Mouse (Mus musculus) erythroblast, embryonic 14.5 days (primary cell): ENCODE results near the gene Grik4. TPM values are rescaled to one million over a fixed set of nuclear protein-coding genes. Genes with fewer than 3 reads are reported as not detected.

Experiments
- H3K27me3 ChIP-seq: 2 replicates; pipeline ENCODE4 v1.6.1; 2012; ENCODE audit warnings: inconsistent platforms; ENCODE audit not compliant: control insufficient read depth
- H3K36me3 ChIP-seq: 2 replicates; pipeline ENCODE4 v1.6.1; 2012; ENCODE audit warnings: mild to moderate bottlenecking, inconsistent platforms; ENCODE audit not compliant: control insufficient read depth
- H3K4me1 ChIP-seq: 2 replicates; pipeline ENCODE4 v1.6.1; 2012; ENCODE audit warnings: inconsistent platforms; ENCODE audit not compliant: control insufficient read depth
- H3K4me3 ChIP-seq: replicated peaks from 2 replicates; pipeline ENCODE3; 2012; ENCODE audit warnings: moderate library complexity, mild to moderate bottlenecking, inconsistent platforms
- H3K9me3 ChIP-seq: 2 replicates; pipeline ENCODE4 v1.6.1; 2012; ENCODE audit warnings: low read length, inconsistent platforms, mixed read lengths; ENCODE audit not compliant: control insufficient read depth
- GATA1 ChIP-seq: IDR thresholded peaks from 2 replicates; pipeline ENCODE4 v1.6.1; 2012; ENCODE audit warnings: low read length, inconsistent platforms, mixed read lengths
- TAL1 ChIP-seq: IDR thresholded peaks from 3 replicates; pipeline ENCODE4 v1.6.1; 2012; ENCODE audit warnings: low read length, inconsistent platforms, mixed read lengths
- polyA plus RNA-seq: library from polyadenylated mRNA; stranded (reverse); fragments of >175 nt; gene quantifications from 2 replicates; pipeline ENCODE4 v1.2.3, GENCODE M21; 2012

The Grik4 gene
- polyA plus RNA-seq, 1 experiment = not detected

DNA sequence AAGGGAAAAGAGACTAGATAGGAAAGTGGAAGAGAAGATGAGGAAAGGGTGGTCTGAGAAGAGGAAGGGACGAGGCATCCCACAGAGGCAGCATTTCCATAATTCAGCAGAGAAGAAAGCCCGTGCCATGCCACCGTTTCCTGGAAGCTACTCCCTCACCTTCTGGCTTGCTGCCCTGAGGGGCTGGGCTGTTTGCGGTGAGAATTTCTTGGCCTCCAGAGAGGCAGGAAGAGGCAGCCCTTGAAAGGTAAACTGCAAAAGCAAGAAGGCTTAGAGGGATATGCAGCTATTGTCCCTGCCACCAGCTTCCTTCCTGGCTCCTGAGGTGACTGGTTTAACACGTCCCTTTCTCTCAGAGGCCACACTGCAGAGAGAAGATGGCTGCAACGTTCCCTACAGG lies 316.7 kb downstream of the Grik4 start:
- Histone ChIP-seq H3K4me1 (no peaks in the 10 kb centered on the region), H3K4me3 (no peak overlapping the region), H3K27me3 (no peaks in the 10 kb centered on the region), H3K36me3 (no peaks in the 10 kb centered on the region), H3K9me3 (no peaks in the 10 kb centered on the region)
- TF ChIP-seq GATA1 (no peak), TAL1 (no peak)

DNA sequence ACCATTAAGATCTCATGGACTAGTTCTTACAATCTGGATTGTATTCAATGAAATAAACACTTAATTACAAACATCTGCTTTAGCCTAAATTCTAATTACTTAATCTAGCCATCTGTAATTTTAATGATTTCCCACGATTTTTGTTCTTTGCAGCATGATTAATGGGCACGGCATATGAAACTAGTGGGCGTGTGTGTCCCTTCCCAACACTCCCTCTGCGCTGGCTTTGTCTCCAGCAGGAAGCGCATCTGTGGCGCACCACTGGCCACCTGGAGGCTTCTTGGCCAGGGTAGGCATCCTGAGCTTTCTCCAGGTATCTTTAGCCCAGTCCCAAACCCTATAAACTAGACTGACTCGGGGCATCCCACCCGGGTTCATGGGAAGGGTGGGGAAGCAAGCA lies 317.1 kb downstream of the Grik4 start:
- no peaks in the 10 kb centered on the region for H3K27me3 ChIP-seq
- H3K4me3 ChIP-seq = no peak overlapping the region
- H3K36me3 ChIP-seq = no peaks in the 10 kb centered on the region
- H3K9me3 ChIP-seq = no peaks in the 10 kb centered on the region
- TF ChIP-seq GATA1 (no peak), TAL1 (no peak)
- H3K4me1 ChIP-seq = no peaks in the 10 kb centered on the region

DNA sequence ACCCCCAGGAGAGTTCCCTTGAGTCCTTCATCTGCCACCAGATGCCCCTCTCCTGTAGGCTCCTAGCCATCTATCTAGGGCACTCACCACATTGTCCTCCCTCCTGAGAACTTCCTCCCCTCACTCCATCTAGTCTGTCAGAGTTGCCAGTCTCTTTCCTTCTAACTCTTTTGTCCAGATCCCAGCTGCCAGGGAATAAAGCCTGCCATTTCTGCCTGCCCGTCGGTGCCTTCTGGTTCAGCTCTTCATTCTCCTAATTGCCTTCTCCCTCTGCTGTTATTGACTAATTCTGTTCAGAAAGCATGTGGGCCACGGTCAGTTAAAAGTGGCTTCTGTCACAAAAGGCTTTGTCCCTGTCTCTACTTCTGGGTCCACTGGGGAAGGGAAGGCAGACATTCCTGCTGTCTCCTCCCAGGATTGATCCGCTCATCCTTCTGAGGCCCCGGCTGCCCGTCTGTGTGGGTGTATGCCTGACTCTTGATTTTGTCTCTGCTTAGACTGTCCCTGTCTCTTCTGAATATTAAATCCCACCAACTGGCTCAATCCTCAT lies 318.0 kb downstream of the Grik4 start:
- Histone ChIP-seq H3K9me3 (no peaks in the 10 kb centered on the region), H3K27me3 (no peaks in the 10 kb centered on the region), H3K36me3 (no peaks in the 10 kb centered on the region), H3K4me1 (no peaks in the 10 kb centered on the region), H3K4me3 (no peak overlapping the region)
- no peak for TF ChIP-seq GATA1
- no peak for TF ChIP-seq TAL1

DNA sequence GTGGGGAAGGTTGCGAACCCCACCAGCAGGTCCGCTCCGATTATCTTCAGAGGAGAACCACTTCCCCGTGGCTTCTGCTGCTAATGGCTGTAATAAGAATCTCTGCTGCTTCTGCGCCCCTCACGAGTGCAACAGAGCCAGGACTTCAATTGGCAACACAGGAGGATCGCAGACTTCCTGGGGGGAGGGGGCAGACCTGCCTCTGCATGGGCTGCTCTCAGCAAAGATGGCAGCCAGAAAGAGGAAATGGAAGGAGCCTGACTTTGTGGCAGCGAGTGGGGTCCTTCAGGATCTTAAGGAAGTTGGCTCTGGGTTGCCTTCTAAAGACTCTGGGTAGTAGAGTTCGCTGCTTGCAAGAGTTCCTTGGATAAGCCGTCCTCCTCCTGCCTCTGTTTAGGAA lies 329.9 kb downstream of the Grik4 start:
- TF ChIP-seq TAL1 = no peak
- no peak for TF ChIP-seq GATA1
- Histone ChIP-seq H3K9me3 (no peaks in the 10 kb centered on the region), H3K4me3 (no peak overlapping the region), H3K4me1 (no peaks in the 10 kb centered on the region), H3K36me3 (no peaks in the 10 kb centered on the region), H3K27me3 (no peaks in the 10 kb centered on the region)

DNA sequence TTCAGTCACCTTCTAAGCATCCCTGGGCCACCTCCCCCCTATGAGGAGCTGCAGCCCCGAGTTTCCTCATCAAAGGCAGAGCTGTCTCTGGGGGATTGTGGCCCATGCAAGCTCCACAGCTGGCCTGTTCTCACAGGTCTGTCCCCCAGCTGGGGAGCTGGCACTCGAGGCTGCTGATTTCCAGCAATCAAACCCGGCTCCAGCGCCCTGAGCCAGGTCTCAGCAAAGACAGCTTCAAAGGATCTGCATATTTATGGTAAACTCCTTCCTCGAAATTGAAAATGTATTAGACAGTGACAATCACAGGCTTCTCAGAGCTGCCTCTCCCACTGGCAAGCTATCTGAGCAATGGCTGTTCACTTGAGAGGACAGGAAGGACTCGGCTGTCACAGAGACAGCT lies 330.5 kb downstream of the Grik4 start:
- no peaks in the 10 kb centered on the region for H3K9me3 ChIP-seq
- H3K36me3 ChIP-seq = no peaks in the 10 kb centered on the region
- no peaks in the 10 kb centered on the region for H3K27me3 ChIP-seq
- TF ChIP-seq TAL1 = no peak
- TF ChIP-seq GATA1 = no peak
- H3K4me1 ChIP-seq = no peaks in the 10 kb centered on the region
- H3K4me3 ChIP-seq = no peak overlapping the region

DNA sequence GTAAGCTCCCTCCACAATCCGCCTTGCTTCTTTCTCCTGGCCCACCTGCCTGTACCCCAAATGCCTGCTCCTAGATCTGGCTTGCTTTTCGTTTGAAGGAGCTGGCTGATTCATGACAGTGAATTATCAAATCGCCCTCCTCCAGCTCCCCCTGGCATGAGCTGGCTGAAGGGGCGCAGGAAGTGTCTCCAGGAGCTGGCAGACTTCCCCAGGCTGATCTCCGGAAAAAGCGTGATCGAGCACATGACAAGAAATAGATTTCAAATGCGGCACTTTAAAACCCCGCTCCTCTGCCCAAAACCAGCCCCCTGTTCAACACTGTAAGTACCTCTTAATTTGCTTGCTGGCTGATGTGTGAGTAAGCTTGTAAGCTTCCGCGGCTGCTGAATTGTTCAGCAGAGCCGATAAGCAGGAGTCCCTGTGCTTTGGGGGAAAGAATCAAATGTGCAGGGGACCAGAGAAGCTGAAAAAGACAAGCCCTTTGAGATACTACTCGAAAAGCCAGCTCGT lies 331.8 kb downstream of the Grik4 start:
- H3K27me3 ChIP-seq = no peaks in the 10 kb centered on the region
- no peak overlapping the region for H3K4me3 ChIP-seq
- no peak for TF ChIP-seq GATA1
- TF ChIP-seq TAL1 = no peak
- H3K36me3 ChIP-seq = no peaks in the 10 kb centered on the region
- H3K4me1 ChIP-seq = no peaks in the 10 kb centered on the region
- no peaks in the 10 kb centered on the region for H3K9me3 ChIP-seq

DNA sequence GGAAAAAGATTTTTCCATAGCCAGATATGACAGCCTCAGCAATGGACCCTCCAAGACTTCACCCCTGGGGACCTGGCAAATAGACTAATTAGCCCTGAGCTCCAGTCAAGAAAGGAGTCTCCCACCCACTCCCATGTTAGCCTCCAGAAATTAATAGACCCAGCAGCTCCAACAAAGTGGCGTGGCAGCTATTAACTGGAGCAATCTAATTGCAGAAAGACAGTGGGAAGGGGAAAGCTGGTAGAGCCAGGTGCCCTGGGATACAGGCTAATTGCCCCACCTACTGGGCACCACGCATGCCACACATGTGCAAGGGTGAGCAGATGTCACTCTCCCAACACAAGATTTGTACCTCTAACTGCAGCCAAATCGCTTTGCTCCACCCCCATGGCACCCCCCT lies 342.8 kb downstream of the Grik4 start:
- H3K36me3 ChIP-seq = no peaks in the 10 kb centered on the region
- no peak overlapping the region for H3K4me3 ChIP-seq
- H3K27me3 ChIP-seq = no peaks in the 10 kb centered on the region
- no peaks in the 10 kb centered on the region for H3K9me3 ChIP-seq
- TF ChIP-seq GATA1 (no peak), TAL1 (no peak)
- H3K4me1 ChIP-seq = no peaks in the 10 kb centered on the region

DNA sequence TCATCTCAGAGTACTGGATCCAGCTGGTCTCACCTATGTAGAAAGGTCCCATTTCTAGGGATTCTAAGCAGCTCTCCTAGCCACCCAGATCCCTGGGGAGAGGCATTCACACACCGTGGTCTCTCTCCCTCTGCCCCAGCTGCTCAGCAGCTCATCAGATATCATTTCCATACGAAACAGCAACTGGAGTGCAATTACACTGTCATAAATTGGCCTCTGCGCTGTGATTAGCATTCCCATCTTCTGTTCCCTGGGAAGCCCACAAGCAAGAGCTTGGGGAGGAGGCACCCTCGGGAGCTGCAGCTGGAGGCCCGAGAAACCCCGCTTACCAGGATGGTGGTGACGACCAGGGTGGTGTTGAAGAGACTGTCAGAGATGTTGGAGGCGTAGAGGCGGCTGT lies 346.8 kb downstream of the Grik4 start:
- no peaks in the 10 kb centered on the region for H3K9me3 ChIP-seq
- no peaks in the 10 kb centered on the region for H3K4me1 ChIP-seq
- H3K4me3 ChIP-seq = no peak overlapping the region
- TF ChIP-seq TAL1 = no peak
- TF ChIP-seq GATA1 = no peak
- no peaks in the 10 kb centered on the region for H3K36me3 ChIP-seq
- no peaks in the 10 kb centered on the region for H3K27me3 ChIP-seq

DNA sequence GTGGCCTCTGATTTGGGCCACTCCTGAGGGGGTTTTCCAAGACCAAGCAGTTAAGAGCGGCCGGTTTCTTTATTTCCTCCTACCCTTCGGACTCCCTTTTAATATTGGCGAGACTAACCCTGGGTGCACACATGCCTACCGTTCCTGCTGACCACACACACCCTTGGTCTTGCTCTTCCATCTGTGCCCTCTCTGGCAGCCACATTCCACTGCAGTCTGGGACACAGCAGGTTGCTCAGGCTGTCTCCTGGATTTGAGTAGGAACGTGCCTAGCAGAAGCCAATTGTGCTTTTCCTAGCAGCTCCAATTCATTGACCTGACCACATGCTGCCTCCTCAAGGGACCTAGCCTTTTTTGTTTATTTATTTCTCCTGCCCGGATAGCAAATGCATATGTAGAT lies 365.8 kb downstream of the Grik4 start:
- Histone ChIP-seq H3K4me1 (no peaks in the 10 kb centered on the region), H3K36me3 (no peaks in the 10 kb centered on the region), H3K4me3 (no peak overlapping the region), H3K27me3 (no peaks in the 10 kb centered on the region), H3K9me3 (no peaks in the 10 kb centered on the region)
- TF ChIP-seq TAL1 (no peak), GATA1 (no peak)

DNA sequence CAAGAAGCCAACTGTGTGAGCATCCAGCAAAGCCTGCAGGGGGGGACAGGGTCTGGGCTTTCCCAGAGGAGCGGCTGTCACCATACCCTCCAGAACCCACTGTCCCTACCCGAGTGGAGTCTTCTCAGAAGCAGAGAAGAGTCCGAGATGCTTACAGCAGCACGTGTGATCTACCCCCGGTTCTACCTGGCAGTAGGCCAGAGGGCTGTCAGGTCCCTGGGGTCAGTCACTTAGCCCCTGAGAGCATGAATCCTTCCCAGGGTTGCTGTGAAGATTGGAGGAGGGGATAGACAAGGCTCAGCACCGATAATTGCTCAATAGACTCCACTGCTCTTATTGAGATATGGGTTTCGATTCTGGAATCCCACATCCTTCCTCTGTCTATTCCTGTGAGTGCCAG lies 366.2 kb downstream of the Grik4 start:
- Histone ChIP-seq H3K36me3 (no peaks in the 10 kb centered on the region), H3K4me1 (no peaks in the 10 kb centered on the region), H3K4me3 (no peak overlapping the region), H3K9me3 (no peaks in the 10 kb centered on the region), H3K27me3 (no peaks in the 10 kb centered on the region)
- TF ChIP-seq TAL1 = no peak
- no peak for TF ChIP-seq GATA1
